Mouse (Mus musculus) neural tube, embryonic 12.5 days (tissue): ENCODE data around the gene Lhx9. TPM values are rescaled to one million over a fixed set of nuclear protein-coding genes. Genes with fewer than 3 reads are reported as not detected.

Source experiments
- ATAC-seq: fragments of 200-750 bp; cut with Nextera tagmentation; 2 replicates; pipeline ENCODE4 v1.8.0; 2017; ENCODE audit warnings: low read depth, mild to moderate bottlenecking, moderate TSS enrichment, moderate library complexity; ENCODE audit not compliant: low FRiP score
- H3K27ac ChIP-seq: fragments of 300-500 bp; sonication (generic); 2 replicates; pipeline ENCODE4 v1.5.1; 2016
- H3K27me3 ChIP-seq: fragments of 300-500 bp; sonication (generic); replicated peaks from 2 replicates; pipeline ENCODE4 v1.6.1; 2016; ENCODE audit warnings: mild to moderate bottlenecking
- H3K36me3 ChIP-seq: fragments of 300-500 bp; sonication (generic); 2 replicates; pipeline ENCODE4 v1.6.1; 2016; ENCODE audit warnings: mild to moderate bottlenecking
- H3K4me1 ChIP-seq: fragments of 300-500 bp; sonication (generic); 2 replicates; pipeline ENCODE4 v1.6.1; 2016
- H3K4me2 ChIP-seq: fragments of 300-500 bp; sonication (generic); replicated peaks from 2 replicates; pipeline ENCODE4 v1.6.1; 2016; ENCODE audit warnings: mild to moderate bottlenecking
- H3K4me3 ChIP-seq: fragments of 300-500 bp; sonication (generic); 2 replicates; pipeline ENCODE4 v1.5.1; 2016
- H3K9ac ChIP-seq: fragments of 300-500 bp; sonication (generic); 2 replicates; pipeline ENCODE4 v1.6.1; 2016; ENCODE audit warnings: mild to moderate bottlenecking
- H3K9me3 ChIP-seq: fragments of 300-500 bp; sonication (generic); 2 replicates; pipeline ENCODE4 v1.6.1; 2016; ENCODE audit warnings: mild to moderate bottlenecking
- WGBS: fragments of 180-500 bp; shearing (Covaris S2); methylation state at CpG from one replicate; pipeline ENCODE4 v1.1.7; 2016; 5-methylcytosine and 5-hydroxymethylcytosine counted together
- polyA plus RNA-seq: library from polyadenylated mRNA; unstranded; fragments of >200 nt; fragmentation: Nextera tagmentation; extraction: Ambion mirVana; gene quantifications from 2 replicates; pipeline ENCODE4 v1.2.1, GENCODE M21; 2016

The Lhx9 gene
- polyA plus RNA-seq, 1 experiment from 2014 or later, result 6.6 TPM

DNA sequence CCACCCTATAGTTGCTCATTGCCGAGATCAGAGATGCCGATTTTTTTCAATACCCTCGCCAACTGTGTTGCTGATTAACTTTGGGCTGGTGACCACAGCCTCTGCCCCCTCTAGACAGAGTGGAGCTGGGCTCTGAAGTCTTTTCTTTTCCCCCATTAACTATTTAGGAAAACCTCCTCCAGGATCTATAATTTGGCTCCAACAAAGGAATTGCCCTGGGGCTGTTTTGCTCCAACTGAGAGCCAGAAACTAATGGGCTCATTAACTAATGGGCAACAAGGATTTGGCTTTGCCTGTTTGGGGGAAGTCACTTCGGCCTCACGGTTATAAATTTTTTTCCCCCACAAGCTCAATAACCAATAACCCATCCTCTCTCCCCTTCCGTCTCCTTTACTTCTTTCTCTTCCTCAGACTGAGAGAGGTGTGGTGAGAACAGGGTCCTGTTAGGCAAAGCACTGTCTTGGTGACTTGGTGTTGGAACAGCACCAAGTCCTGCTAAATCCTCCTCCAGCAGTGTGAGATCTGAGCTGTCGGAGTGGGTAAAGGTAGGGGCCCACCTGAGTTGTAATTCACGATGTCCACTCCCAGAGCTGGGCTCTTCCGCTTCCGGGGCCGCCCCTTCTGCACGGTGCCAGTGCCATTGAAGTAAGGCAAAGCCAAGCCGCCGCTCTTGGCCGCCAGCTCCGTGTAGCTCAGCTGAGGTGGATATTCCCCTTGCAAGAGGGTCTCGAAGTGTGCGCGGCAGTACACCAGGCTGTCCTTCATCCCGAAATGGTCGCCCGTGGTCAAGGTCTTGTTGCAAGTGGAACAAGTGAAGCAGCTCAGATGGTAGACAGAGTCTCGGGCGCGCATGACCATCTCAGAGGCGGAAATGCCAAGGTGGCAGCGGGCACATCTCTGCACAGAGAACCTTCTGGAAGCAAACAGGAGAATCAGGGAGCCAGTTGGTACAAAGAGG is 10.3 kb downstream of the Lhx9 start:
- 9% methylated on average over 27 of the region's 27 CpGs for whole genome bisulfite sequencing
- no peaks in the 10 kb centered on the region for H3K36me3 ChIP-seq
- peaks cover 22% of the 10 kb centered on the region for H3K4me1 ChIP-seq
- no peaks in the 10 kb centered on the region for H3K9me3 ChIP-seq
- no peak overlapping the region for H3K27ac ChIP-seq
- H3K27me3 ChIP-seq, result peaks cover 82% of the 10 kb centered on the region
- peak overlapping the region; percentile 44 for H3K4me2 ChIP-seq
- H3K9ac ChIP-seq, result no peak overlapping the region
- H3K4me3 ChIP-seq, result peak overlapping the region; percentile 18; the same call in 1 of the 2 replicates
- 0 out of 2 replicates have a peak, but pooled peaks have one; percentile 22 for ATAC-seq

DNA sequence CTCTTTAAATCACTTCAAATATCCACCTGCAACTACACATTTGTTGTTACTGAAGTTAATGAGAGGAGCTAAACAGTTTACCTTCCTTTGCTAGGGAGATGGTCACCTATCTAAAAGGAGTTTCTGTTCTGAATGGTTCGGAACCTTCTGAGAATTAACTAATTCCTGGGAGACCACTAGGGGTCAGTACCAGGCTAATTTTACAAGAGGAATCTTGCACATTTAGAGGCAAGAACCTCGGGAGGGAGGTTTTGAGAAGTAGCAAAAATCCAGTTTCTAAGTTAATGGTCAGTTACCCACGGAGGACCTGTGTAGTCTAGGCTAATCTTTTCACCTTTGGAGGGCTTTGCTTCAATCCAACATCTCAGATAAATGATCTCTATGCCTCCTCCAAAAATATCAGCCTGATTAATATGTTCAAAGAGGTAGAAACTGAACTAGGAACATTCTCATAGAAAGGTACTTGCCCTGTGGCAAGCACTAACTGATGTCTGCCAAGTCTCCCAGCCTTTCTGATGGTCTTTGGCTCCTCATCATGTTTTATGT is 12.9 kb downstream of the Lhx9 start:
- no peak for ATAC-seq
- H3K27me3 ChIP-seq, result peaks cover 77% of the 10 kb centered on the region
- H3K4me1 ChIP-seq, result 0 out of 2 replicates have a peak, but pooled peaks cover 7% of the 10 kb centered on the region
- H3K4me3 ChIP-seq, result no peak overlapping the region
- no peak overlapping the region for H3K9ac ChIP-seq
- H3K27ac ChIP-seq, result no peak overlapping the region
- WGBS, result 2% methylated on average over 3 of the region's 3 CpGs
- H3K4me2 ChIP-seq, result no peak overlapping the region
- H3K36me3 ChIP-seq, result no peaks in the 10 kb centered on the region
- no peaks in the 10 kb centered on the region for H3K9me3 ChIP-seq

GRCm38 (mm10) chr1:138831309-138831708 is 17.1 kb downstream of the Lhx9 start:
- Histone ChIP-seq H3K36me3 (no peaks in the 10 kb centered on the region), H3K4me1 (no peaks in the 10 kb centered on the region), H3K27ac (no peak overlapping the region), H3K27me3 (peaks cover 43% of the 10 kb centered on the region), H3K9ac (no peak overlapping the region), H3K9me3 (no peaks in the 10 kb centered on the region), H3K4me3 (no peak overlapping the region), H3K4me2 (peak overlapping the region; percentile 54)
- WGBS, result under 1% methylated on average over 16 of the region's 16 CpGs
- ATAC-seq, result no peak

DNA sequence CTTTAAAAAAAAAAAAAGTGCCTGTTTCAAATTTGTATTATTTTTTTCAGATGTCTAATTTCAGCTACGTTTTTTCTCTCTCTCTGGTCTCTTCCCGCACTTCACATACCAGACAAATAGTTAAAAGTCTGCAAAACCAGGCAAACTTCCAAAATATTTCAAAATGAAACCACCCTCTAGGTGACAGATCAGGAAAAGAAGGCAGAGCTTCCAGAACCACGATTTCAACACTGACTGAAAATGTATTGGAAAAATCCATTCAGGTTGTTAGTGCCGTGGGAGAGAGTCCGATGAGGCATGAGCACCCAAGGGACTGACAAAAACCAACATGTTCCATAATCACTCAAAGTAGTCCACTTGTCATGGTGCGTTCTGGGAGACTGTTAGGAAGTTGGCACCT is 21.5 kb downstream of the Lhx9 start:
- WGBS, result 75% methylated on average over 6 of the region's 6 CpGs
- Histone ChIP-seq H3K27ac (no peak overlapping the region), H3K9me3 (no peaks in the 10 kb centered on the region), H3K27me3 (peaks cover 1% of the 10 kb centered on the region), H3K4me2 (no peak overlapping the region), H3K4me1 (no peaks in the 10 kb centered on the region), H3K9ac (no peak overlapping the region), H3K4me3 (no peak overlapping the region), H3K36me3 (no peaks in the 10 kb centered on the region)
- no peak for ATAC-seq

DNA sequence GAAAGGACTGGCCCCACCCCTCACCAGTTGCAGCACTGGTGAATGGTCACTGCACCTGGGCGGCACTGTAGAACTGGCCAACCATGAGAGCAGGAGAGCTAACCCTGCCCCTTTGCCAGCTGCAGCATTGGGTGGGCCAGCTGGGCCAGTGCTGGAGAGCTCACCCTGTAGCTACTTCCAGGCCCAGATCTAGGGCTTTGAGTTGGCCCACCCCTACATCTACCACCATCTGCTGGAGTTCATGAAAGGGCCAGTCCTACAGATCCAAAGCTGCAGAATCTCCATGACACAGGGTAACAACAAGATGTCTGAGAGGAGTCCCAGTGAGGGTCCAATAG is 25.4 kb downstream of the Lhx9 start:
- no peak overlapping the region for H3K4me3 ChIP-seq
- no peaks in the 10 kb centered on the region for H3K9me3 ChIP-seq
- H3K4me1 ChIP-seq, result no peaks in the 10 kb centered on the region
- no peaks in the 10 kb centered on the region for H3K36me3 ChIP-seq
- no peaks in the 10 kb centered on the region for H3K27me3 ChIP-seq
- H3K4me2 ChIP-seq, result no peak overlapping the region
- H3K9ac ChIP-seq, result no peak overlapping the region
- no peak for ATAC-seq
- 93% methylated on average over 1 of the region's 1 CpGs for WGBS
- H3K27ac ChIP-seq, result no peak overlapping the region

DNA sequence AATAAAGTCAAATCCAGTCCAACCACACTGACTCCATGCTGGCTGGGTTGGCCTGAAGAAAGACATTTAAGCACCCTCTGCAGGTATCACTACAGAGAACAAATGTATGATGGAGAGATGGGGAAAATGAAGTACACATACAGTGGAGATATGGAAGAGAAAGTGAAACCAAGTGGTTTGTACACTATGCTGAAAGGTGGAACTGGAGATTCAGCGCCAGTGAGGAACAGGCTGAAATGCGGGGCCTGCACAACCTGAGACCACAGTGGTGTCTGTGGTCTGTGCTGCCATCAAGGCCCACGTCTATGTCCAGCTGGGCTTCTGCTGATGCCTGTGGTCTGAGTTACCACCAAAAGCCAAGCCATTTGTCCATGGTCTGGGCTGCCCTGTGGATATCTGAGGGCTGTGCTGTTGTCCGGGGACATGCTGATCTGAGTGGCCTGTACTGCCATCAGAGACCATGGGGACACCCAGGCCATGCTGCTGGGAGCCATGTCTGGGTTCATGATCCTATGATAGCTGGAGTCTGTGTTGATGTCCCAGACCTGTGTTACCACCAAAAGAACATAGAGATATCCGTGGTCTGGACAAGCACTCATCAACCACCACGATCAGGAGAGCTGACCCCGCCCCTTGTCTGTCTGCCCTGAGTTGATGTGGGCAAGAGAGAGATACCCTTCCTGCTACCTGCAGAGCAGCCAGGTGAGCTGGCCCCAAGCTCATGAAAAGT is 26.0 kb downstream of the Lhx9 start:
- H3K27me3 ChIP-seq, result no peaks in the 10 kb centered on the region
- no peak overlapping the region for H3K9ac ChIP-seq
- no peak overlapping the region for H3K4me3 ChIP-seq
- H3K4me1 ChIP-seq, result no peaks in the 10 kb centered on the region
- no peak overlapping the region for H3K4me2 ChIP-seq
- H3K36me3 ChIP-seq, result no peaks in the 10 kb centered on the region
- WGBS, result 90% methylated on average over 7 of the region's 7 CpGs
- H3K9me3 ChIP-seq, result no peaks in the 10 kb centered on the region
- ATAC-seq, result no peak
- no peak overlapping the region for H3K27ac ChIP-seq

GRCm38 (mm10) chr1:138801732-138802131 is 46.6 kb downstream of the Lhx9 start:
- Histone ChIP-seq H3K36me3 (no peaks in the 10 kb centered on the region), H3K27ac (no peak overlapping the region), H3K27me3 (no peaks in the 10 kb centered on the region), H3K9me3 (no peaks in the 10 kb centered on the region), H3K4me1 (no peaks in the 10 kb centered on the region), H3K9ac (no peak overlapping the region), H3K4me3 (no peak overlapping the region), H3K4me2 (no peak overlapping the region)
- WGBS, result 66% methylated on average over 3 of the region's 3 CpGs
- ATAC-seq, result no peak

DNA sequence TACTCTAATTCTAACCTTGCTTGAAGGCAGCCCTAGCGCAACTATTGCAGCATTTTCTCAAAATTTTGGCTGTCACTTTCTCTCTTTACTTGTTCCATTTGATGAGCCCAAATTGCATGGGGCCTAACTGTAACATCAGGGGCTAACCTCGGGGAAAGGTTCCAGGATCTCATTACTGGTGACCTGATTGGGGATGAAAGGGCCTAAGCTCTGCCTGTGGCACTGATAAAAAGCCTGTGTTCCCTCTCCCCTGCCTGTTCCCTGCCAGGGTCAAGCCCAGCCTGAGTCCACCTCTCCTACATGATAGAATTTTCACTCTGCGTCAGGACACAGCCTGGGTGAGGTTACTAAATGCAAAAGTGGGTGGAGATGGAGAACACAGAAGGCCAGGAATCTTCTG is 47.1 kb downstream of the Lhx9 start:
- Histone ChIP-seq H3K9ac (no peak overlapping the region), H3K9me3 (no peaks in the 10 kb centered on the region), H3K27me3 (no peaks in the 10 kb centered on the region), H3K36me3 (no peaks in the 10 kb centered on the region), H3K4me3 (no peak overlapping the region), H3K4me1 (no peaks in the 10 kb centered on the region), H3K4me2 (no peak overlapping the region), H3K27ac (no peak overlapping the region)
- 79% methylated on average over 3 of the region's 3 CpGs for WGBS
- ATAC-seq, result no peak

GRCm38 (mm10) chr1:138799692-138800314 is 48.6 kb downstream of the Lhx9 start:
- ATAC-seq, result no peak

GRCm38 (mm10) chr1:138798110-138798509 is 50.3 kb downstream of the Lhx9 start:
- no peak for ATAC-seq
- WGBS, result 91% methylated on average over 5 of the region's 5 CpGs
- no peaks in the 10 kb centered on the region for H3K36me3 ChIP-seq
- no peak overlapping the region for H3K27ac ChIP-seq
- H3K4me3 ChIP-seq, result no peak overlapping the region
- no peaks in the 10 kb centered on the region for H3K4me1 ChIP-seq
- no peaks in the 10 kb centered on the region for H3K27me3 ChIP-seq
- H3K9ac ChIP-seq, result no peak overlapping the region
- no peak overlapping the region for H3K4me2 ChIP-seq
- H3K9me3 ChIP-seq, result no peaks in the 10 kb centered on the region

More at GRCm38 (mm10) chr1:138799692-138800314, 48.6 kb downstream of the Lhx9 start:
- no peak overlapping the region for H3K9ac ChIP-seq
- H3K9me3 ChIP-seq, result no peaks in the 10 kb centered on the region
- no peak overlapping the region for H3K27ac ChIP-seq
- H3K4me3 ChIP-seq, result no peak overlapping the region
- no peaks in the 10 kb centered on the region for H3K4me1 ChIP-seq
- H3K27me3 ChIP-seq, result no peaks in the 10 kb centered on the region
- no peaks in the 10 kb centered on the region for H3K36me3 ChIP-seq
- H3K4me2 ChIP-seq, result no peak overlapping the region

- no peak for ATAC-seq
- Histone ChIP-seq H3K36me3 (no peaks in the 10 kb centered on the region), H3K27me3 (no peaks in the 10 kb centered on the region), H3K27ac (no peak overlapping the region), H3K4me1 (no peaks in the 10 kb centered on the region), H3K9ac (no peak overlapping the region), H3K4me2 (no peak overlapping the region), H3K9me3 (no peaks in the 10 kb centered on the region), H3K4me3 (no peak overlapping the region)
- WGBS, result 72% methylated on average over 10 of the region's 10 CpGs
These were observed 62.5 kb downstream of the Lhx9 start for GRCm38 (mm10) chr1:138785856-138786255.

DNA sequence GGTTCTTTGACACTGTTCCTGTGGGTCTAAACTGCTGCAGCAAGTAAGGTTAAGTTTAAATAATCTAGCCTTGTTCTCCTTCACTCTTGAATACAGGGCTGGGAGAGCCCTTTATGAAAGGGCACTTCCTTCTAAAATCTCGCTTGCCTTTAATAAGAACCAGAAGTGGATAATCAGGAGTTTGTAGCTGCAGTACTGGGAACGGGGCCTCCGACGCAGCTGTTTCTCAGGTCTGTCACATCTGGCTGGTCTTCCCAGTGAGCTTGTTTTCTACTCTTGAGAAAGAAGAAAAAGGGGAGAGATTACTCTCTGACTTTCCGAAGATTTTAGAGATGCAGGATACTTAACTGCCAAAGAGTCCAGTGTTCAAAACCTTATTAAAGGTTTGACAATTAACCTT is 64.4 kb downstream of the Lhx9 start:
- Histone ChIP-seq H3K4me2 (no peak overlapping the region), H3K27ac (no peak overlapping the region), H3K4me3 (no peak overlapping the region), H3K27me3 (no peaks in the 10 kb centered on the region), H3K4me1 (no peaks in the 10 kb centered on the region), H3K9ac (no peak overlapping the region), H3K9me3 (no peaks in the 10 kb centered on the region), H3K36me3 (no peaks in the 10 kb centered on the region)
- no peak for ATAC-seq
- WGBS, result 83% methylated on average over 5 of the region's 5 CpGs
